Mouse (Mus musculus) megakaryocyte, embryonic 14.5 days (primary cell): Measurements from ENCODE around the gene Gse1.

ENCODE experiments used
- FLI1 ChIP-seq: IDR thresholded peaks from 2 replicates; pipeline ENCODE4 v1.6.1; 2012; ENCODE audit warnings: low read length, inconsistent platforms, mixed read lengths
- GATA1 ChIP-seq: IDR thresholded peaks from 3 replicates; pipeline ENCODE4 v1.6.1; 2012; ENCODE audit warnings: mixed read lengths, low read length, inconsistent platforms, borderline replicate concordance

GRCm38 (mm10) chr8:120528332-120528731, 300.1 kb downstream of the Gse1 start:
- TF ChIP-seq FLI1: no peak
- no peak for TF ChIP-seq GATA1
